Mouse (Mus musculus) lung, postnatal 0 days (tissue): ENCODE data around the gene Hoxb3.

ENCODE experiments used
- CTCF ChIP-seq: IDR thresholded peaks from 2 replicates; pipeline ENCODE4 v1.5.1; 2016; ENCODE audit warnings: antibody characterized with exemption, mild to moderate bottlenecking
- EP300 ChIP-seq: IDR thresholded peaks from 2 replicates; pipeline ENCODE4 v1.6.1; 2016; ENCODE audit warnings: antibody characterized with exemption, mild to moderate bottlenecking, control low read depth

DNA sequence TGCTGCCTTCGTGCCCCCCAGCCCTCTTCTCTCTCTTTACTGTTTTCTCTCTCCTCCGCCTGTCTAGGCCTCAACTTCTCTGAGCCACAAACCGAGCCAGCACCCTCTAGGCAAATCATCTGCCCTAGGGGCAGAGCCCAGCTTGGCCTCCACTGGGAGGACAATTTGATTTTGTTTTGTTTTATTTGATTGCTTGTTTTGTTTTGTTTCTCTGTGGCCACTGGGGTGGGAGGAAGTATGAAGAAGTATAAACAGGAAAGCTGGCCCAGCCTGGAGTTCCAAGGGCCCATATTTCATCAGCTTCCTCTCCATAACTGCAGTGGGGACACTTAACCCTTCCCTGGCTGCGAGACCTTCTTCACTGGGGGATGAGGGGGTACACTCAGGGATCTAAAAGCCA, 13.8 kb upstream of the Hoxb3 start:
- TF ChIP-seq CTCF (peak; percentile 21; the same call in 1 of the 2 replicates), EP300 (peak; percentile 73; the same call in 1 of the 2 replicates)
